Mouse (Mus musculus) G1E (cell line): ENCODE measurements around the gene 2410004B18Rik.

Experiments
- CTCF ChIP-seq: IDR thresholded peaks from 2 replicates; pipeline ENCODE4 v1.5.1; 2012; ENCODE audit warnings: low read depth, low read length, inconsistent platforms, mixed read lengths
- GATA1 ChIP-seq: IDR thresholded peaks from 2 replicates; pipeline ENCODE4 v1.6.1; 2012; ENCODE audit warnings: borderline replicate concordance, low read length, inconsistent platforms, mixed read lengths

DNA sequence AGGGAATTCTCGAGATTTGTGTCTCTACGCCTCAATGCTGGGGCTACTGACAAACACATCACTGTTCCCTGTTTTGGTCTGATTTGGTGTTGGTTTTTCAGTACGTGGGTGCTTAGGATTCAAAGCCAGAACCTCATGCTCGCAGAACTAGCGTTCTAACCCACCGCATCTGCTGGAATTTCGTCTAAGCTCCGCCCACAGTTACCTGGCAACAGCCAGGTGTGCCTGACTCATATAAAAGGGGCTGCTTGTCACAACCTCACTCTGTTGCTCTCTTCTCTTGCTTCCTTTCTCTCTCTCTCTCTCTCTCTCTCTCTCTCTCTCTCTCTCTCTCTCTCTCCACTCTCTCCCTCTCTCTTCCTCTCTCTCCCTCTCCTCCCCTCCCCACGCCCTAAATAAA is 24.6 kb downstream of the 2410004B18Rik start:
- TF ChIP-seq CTCF (no peak), GATA1 (no peak)
